Mouse (Mus musculus) gastrocnemius, postnatal 4 days (tissue): Measurements from ENCODE around the gene Wdr60. TPM values are rescaled to one million over a fixed set of nuclear protein-coding genes. Genes with fewer than 3 reads are reported as not detected.

Experiments
- DNase-seq, 2 experiments: peaks; one replicate each; pipeline ENCODE4 v3.0.0; 2021 to 2022; ENCODE audit warnings: low spot score in 2 of 2, mixed read lengths in 2 of 2
- total RNA-seq, 2 experiments: library from RNA; stranded (reverse); gene quantifications; 2 replicates each; pipeline ENCODE4 v1.2.3; 2021

Wdr60 gene
- total RNA-seq, 2 experiments from 2014 or later: 9.2 to 10.2 TPM

GRCm38 (mm10) chr12:116270538-116270937 is 7.7 kb upstream of the Wdr60 start:
- no peak for DNase-seq

- no peak for DNase-seq
These were observed 6.6 kb upstream of the Wdr60 start for GRCm38 (mm10) chr12:116269450-116269849.

DNA sequence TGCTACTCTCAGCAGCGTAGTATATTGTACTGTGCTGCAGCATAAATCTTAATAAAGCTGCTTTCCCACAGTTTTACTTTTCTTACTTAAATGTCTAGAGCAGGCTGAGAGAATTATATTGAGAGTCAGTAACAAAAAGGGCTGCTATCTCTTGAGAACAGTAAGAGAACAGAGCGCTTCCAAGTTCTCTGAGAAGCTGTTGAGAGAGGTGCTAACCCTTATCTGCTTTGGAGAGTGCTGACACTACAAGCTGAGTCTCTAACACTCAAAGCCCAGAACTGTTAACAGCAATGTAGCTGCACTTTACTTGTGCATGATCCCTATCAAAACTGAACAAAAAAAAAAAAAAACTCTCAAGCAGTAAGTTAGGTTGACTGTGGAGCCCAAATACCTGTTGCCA is 2.5 kb upstream of the Wdr60 start:
- no peak for DNase-seq

DNA sequence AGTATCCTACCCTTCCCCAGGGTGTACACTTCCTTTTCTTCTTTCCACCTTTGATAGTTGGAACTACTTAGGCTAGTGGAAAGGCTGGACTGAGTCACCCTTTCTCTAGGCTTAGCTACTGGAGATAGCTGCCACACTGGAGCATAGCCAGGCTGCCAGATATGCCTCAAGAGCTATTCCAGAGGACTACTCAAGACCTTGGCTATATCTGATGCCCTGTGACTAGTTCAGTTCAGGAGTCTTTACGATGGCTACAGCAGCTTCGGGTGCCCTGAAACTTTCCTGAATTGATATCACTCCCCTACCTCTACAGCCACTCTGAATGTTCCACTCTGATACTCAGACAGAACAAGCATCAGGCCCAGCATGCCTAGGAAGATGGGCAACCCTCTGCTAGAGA is 1.9 kb upstream of the Wdr60 start:
- DNase-seq: no peak

GRCm38 (mm10) chr12:116258321-116258720 is 4.5 kb downstream of the Wdr60 start:
- no peak for DNase-seq

- DNase-seq: no peak
These were observed 7.2 kb downstream of the Wdr60 start for GRCm38 (mm10) chr12:116255636-116256035.

GRCm38 (mm10) chr12:116254652-116255051 is 8.2 kb downstream of the Wdr60 start:
- no peak for DNase-seq

DNA sequence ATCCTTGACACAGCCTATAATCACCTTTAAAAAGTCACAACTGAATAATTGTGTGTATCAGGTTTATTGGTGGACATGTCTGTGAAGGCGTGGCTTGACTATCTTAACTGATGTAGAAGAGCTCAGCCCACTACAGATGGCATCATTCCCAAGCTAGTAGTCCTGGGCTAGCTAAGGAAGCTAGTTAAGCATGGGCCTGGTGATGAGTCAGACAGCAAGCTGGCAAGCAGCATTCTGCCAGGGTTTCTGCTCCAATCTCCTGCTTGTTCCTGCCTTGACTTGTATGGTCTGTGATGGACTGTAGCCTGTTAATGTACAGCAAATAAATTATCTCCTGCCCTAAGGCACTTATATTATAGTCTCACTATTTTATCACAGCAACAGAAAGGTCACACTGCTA is 18.2 kb downstream of the Wdr60 start:
- DNase-seq: no peak

DNA sequence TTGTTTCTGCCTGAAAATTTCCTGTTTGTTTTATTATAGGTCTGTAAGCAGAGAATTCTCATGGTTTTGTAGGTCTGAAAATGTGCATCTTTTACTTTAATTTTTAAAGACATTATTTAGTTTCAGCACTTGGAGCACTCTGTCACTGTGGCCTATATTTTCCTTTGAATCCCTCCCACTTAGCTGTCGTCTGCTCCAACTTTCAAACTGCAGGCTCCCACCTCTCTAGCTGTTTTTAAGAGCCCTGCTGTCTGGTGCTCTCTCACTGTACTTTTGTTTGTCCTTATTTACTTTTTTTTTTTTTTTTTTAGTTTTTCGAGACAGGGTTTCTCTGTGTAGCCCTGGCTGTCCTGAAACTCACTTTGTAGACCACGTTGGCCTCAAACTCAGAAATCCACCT is 24.0 kb downstream of the Wdr60 start:
- DNase-seq: no peak

DNA sequence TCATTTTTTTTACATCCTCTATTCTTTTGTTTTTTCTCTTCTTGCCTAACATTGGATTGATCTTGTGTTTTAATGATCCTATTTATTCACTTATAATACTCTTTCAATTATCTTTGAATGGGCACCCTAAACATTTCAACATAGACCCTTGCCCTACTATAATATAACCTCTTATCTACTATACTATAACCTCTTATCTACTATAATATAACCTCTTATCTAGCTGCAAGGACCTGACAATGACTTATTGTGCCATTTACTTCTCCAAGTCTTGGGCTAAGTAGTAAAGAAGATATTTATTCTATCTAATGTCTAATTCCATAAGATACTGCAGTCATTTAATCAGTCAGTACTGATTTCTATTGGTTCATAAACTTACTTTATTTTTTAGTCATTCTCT is 24.5 kb downstream of the Wdr60 start:
- no peak for DNase-seq

- DNase-seq: no peak
These were observed 26.2 kb downstream of the Wdr60 start for GRCm38 (mm10) chr12:116236658-116237057.

DNA sequence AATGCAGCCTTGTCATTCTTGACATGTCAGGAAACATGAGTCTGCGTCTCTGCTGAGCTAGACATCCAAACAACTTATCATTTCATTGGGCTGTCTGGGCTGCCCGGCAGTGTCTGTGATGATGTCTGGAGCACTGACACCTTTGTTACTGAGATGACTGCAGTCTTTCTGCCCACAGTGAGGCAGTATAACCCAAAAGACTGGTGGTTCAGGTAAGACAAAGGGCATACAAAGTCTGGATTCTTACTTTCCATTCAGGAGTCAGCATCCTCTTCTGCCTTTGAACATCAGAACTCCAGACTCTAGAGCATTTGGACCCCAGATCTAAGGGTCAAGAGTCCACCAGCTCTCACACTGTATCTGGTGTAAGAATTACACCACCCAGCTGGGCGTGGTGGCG is 27.5 kb downstream of the Wdr60 start:
- no peak for DNase-seq

- DNase-seq: no peak
These were observed 30.8 kb downstream of the Wdr60 start for GRCm38 (mm10) chr12:116232061-116232460.

DNA sequence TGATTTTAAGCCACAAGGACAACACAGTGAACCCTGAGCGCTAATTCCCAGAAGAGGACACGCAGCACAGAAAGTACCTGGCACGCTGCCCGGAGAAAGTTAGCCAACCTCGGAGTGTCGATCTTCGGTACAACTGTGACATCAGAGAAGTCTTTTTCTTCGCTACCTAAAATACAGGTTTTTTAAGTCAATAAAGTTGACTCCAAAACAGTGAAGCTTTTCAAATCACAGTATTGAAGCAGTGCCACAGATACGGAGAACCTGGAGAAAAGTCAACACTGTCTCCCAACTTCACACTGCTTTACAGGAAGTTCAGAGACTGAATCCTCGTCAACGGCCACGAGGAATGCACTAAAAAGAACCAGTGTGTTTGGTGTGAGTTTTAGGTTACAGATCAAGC is 31.2 kb downstream of the Wdr60 start:
- peak; percentile 40 to 61 for DNase-seq

DNA sequence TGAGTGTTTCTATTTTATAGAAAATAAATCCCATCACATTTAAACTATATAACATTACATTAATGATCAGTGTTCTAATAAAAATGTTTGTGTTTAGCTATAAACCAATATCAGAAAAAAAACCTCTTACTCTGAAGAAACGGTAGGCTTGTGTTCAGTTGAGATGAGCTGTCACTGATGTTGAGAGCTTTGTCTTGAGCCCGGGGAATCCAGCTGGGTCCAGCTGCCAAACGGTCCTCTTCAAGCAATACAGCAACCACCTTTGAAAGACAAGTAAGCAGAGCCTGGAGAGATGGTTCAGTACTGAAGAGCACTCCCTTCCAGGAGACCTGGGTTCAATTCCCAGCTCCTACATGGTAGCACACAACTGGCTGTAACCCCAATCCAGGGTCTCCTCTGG is 33.4 kb downstream of the Wdr60 start:
- no peak for DNase-seq

- DNase-seq: no peak
These were observed 36.3 kb downstream of the Wdr60 start for GRCm38 (mm10) chr12:116226289-116227057.

DNA sequence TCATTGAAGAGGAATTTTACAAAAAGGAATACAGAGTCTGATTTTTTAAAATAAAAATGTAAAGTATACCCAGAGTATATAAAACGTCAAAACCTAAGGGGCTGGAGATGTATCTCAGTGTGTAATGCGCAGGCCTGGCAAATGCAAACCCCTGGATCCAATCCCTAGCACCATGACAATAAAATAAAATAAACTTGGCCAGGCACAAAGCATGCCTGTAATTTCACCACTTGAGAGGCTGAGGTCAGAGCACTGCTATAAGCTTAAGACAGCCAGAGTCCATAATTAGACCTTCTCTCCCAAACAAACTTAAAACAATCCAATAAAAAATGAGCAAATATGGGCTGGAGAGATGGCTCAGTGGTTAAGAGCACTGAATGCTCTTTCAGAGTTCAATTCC is 39.7 kb downstream of the Wdr60 start:
- DNase-seq: no peak

- DNase-seq: no peak
These were observed 55.3 kb downstream of the Wdr60 start for GRCm38 (mm10) chr12:116207486-116207885.

GRCm38 (mm10) chr12:116205726-116206125 is 57.1 kb downstream of the Wdr60 start:
- DNase-seq: no peak

- peak; percentile 55 to 64 for DNase-seq
These were observed 60.4 kb downstream of the Wdr60 start for GRCm38 (mm10) chr12:116202176-116202981.

- no peak for DNase-seq
These were observed 64.0 kb downstream of the Wdr60 start for GRCm38 (mm10) chr12:116198791-116199190.

DNA sequence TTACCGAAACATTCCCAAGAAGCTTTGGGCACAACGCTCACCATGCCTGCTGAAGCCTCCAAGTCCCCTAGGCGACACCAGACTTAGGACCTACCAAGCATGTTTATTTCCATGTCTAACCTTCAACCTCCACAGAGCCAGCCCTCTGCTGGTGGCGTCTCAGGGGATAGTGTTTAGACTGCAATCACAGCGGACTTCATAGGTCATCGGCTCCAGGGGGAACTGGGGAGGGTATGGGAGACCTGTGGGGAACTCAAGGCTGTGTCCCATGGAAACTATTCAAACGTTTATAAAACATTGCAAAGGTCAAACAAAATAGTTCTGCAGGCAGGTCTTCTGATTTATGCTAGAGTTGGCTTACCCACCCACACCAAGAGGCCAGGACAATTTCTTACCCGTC is 66.6 kb downstream of the Wdr60 start:
- no peak for DNase-seq

- DNase-seq: no peak
These were observed 68.2 kb downstream of the Wdr60 start for GRCm38 (mm10) chr12:116194641-116195040.
